Mouse (Mus musculus) adrenal gland, adult 8-10 months (tissue): ENCODE data around the gene Rtbdn. TPM values are rescaled to one million over a fixed set of nuclear protein-coding genes. Genes with fewer than 3 reads are reported as not detected.
A peak's percentile ranks its signal among the peaks of the same experiment; 100 is the strongest.

Experiments
- DNase-seq: peaks from one replicate; pipeline ENCODE4 v3.0.0; 2022
- total RNA-seq, 4 experiments: library from RNA; stranded (reverse); gene quantifications; 2 replicates each; pipeline ENCODE4 v1.2.4; 2022

The Rtbdn gene
- total RNA-seq, 4 experiments from 2014 or later = 0.28 to 0.40 TPM; not detected in 2

- no peak for DNase-seq
Observed at GRCm38 (mm10) chr8:84963952-84964351, 17.2 kb downstream of the Rtbdn start.

- peak; percentile 95 for DNase-seq
Observed at GRCm38 (mm10) chr8:84965731-84966291, 19.0 kb downstream of the Rtbdn start.

- peak; percentile 67 for DNase-seq
Observed at GRCm38 (mm10) chr8:84966603-84967002, 19.8 kb downstream of the Rtbdn start.

GRCm38 (mm10) chr8:84967532-84968304 lies 20.9 kb downstream of the Rtbdn start:
- no peak for DNase-seq

GRCm38 (mm10) chr8:84968650-84969049 lies 21.9 kb downstream of the Rtbdn start:
- no peak for DNase-seq

GRCm38 (mm10) chr8:84969241-84970134 lies 22.7 kb downstream of the Rtbdn start, which contains the start of the genes Gm49661, Prdx2 and Rnaseh2a:
TSS of gene Gm49661 (minus strand) at chr8:84969433.
TSS of gene Prdx2 (plus strand) at chr8:84969587.
TSS of gene Rnaseh2a (minus strand) at chr8:84969767.
- peak; percentile 63 for DNase-seq

- DNase-seq = no peak
Observed at GRCm38 (mm10) chr8:84970135-84970790, 23.5 kb downstream of the Rtbdn start.

- DNase-seq = no peak
Observed at GRCm38 (mm10) chr8:84970913-84971312, 24.1 kb downstream of the Rtbdn start.

- no peak for DNase-seq
Observed at GRCm38 (mm10) chr8:84973079-84973478, 26.3 kb downstream of the Rtbdn start.

GRCm38 (mm10) chr8:84973803-84974542 lies 27.2 kb downstream of the Rtbdn start:
- DNase-seq = peak; percentile 88

GRCm38 (mm10) chr8:84974543-84975142 lies 27.9 kb downstream of the Rtbdn start:
- DNase-seq = no peak

- peak; percentile 61 for DNase-seq
Observed at GRCm38 (mm10) chr8:84975434-84975833, 28.6 kb downstream of the Rtbdn start.

- peak; percentile 97 for DNase-seq
Observed at GRCm38 (mm10) chr8:84976031-84976762, 29.4 kb downstream of the Rtbdn start.

GRCm38 (mm10) chr8:84976763-84977434 lies 30.1 kb downstream of the Rtbdn start:
- no peak for DNase-seq

- peak; percentile 78 for DNase-seq
Observed at GRCm38 (mm10) chr8:84977435-84978247, 30.9 kb downstream of the Rtbdn start.

- peak; percentile 98 for DNase-seq
Observed at GRCm38 (mm10) chr8:84978248-84978940, 31.6 kb downstream of the Rtbdn start, which contains the start of gene Junb. TSS of gene Junb (minus strand) at chr8:84978718.

- DNase-seq = peak; percentile 93
Observed at GRCm38 (mm10) chr8:84979599-84980421, 33.0 kb downstream of the Rtbdn start.
